Mouse (Mus musculus) small intestine, adult 2 months (tissue): ENCODE results near the gene Ints1.

Source experiments
- CTCF ChIP-seq: fragments of 200-500 bp; IDR thresholded peaks from 2 replicates; pipeline ENCODE4 v1.5.1; 2012; ENCODE audit warnings: low read depth, mild to moderate bottlenecking, control low read depth, inconsistent platforms, low read length, moderate library complexity, mixed read lengths; ENCODE audit not compliant: insufficient replicate concordance, insufficient read length; ENCODE audit errors: extremely low read depth
- POLR2A ChIP-seq: fragments of 200-500 bp; IDR thresholded peaks from 2 replicates; pipeline ENCODE4 v1.6.1; 2012; ENCODE audit warnings: low read depth, mild to moderate bottlenecking, control low read depth, inconsistent platforms, low read length, moderate library complexity

DNA sequence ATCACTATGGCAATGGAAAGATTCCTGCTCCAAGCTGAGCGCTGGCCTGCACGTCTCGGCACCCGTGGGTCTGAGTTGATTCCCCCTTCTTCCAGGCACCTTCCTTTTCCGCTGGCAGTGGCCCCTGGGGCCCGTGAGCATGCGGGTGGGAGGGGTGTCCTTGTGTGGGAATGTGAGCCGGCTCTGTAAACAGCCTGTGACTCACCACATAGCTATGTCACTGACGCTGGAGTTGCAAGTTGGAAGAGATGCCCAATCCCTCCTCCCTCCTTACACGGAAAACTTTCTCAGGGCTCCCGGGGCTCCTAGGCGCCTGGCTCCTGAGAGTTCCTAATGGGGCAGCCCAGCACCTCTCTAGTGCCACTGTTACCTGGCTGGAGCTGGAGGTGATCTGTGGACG lies 21.4 kb upstream of the Ints1 start:
- TF ChIP-seq CTCF = no peak
- no peak for TF ChIP-seq POLR2A
